Mouse (Mus musculus) testis, postnatal 10 days (tissue): ENCODE data around the gene Hrh3.

Source experiments
- DNase-seq: peaks from one replicate; pipeline ENCODE4 v3.0.0; 2021; ENCODE audit warnings: low spot score

Hrh3 gene

GRCm38 (mm10) chr2:180063338-180064131 lies 40.8 kb downstream of the Hrh3 start:
- no peak for DNase-seq

GRCm38 (mm10) chr2:180053001-180053400 lies 51.3 kb downstream of the Hrh3 start:
- no peak for DNase-seq

- DNase-seq: no peak
Measured at GRCm38 (mm10) chr2:180051986-180052733, 52.1 kb downstream of the Hrh3 start.

GRCm38 (mm10) chr2:180050986-180051385 lies 53.3 kb downstream of the Hrh3 start:
- DNase-seq: peak; percentile 93
